In the genomic region with DNA sequence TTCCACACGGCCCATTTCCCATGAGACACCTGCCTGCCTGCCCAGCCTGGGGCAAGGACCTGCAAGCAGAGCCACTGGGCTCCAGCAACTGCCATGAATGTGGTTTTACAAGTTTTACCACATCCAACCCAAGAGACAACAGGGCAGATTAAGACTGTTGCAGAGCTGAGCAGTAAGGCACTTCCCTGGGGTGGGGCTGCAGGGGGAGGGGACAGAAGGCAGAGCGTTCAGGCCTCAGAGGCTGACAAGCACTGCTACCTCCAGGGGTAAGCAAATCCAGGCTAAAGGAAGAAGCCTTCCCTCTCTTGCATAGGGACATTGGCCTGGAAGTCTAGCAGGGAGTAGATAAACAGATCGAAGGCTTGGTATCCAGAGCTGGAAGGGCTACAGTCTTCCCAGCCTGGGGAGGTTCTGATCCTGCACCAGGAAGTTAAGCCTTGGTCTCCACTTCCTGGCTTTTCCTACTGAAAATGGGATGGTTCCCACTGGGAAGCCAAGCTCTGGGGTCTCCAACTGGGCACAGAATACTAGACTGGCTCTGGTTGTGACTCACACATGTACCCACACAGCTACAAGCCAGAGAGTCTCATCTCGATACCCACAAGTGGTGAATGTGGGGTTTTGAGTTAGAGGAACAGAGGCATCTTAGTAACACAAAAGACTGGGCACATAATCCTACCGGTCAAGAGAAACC, we compare ENCODE assay signal across 8 mouse cellular contexts. TPM values are rescaled to one million over a fixed set of nuclear protein-coding genes. Genes with fewer than 3 reads are reported as not detected.
A peak's percentile ranks its signal among the peaks of the same experiment; 100 is the strongest.
DNase-seq lines count a peak whose midpoint lies in the region; ATAC-seq and TF ChIP-seq lines count a peak whose summit lies in the region.

No protein-coding gene starts in this region.

- peak; percentile 22; the same call in 1 of the 2 replicates for ATAC-seq in embryonic facial prominence, embryonic 14.5 days (ENCODE audit: low read depth)
- peak; percentile 13 for ATAC-seq in intestine, embryonic 14.5 days (replicated peaks; ENCODE audit: low FRiP score, low TSS enrichment, low read depth)
- ATAC-seq in lung, embryonic 15.5 days (ENCODE audit: borderline replicate concordance, extremely low read depth, low FRiP score, low TSS enrichment) = no peak

- H3K27ac ChIP-seq in embryonic facial prominence, embryonic 14.5 days (replicated peaks; ENCODE audit: low read depth, low read length) = peak overlapping the region; percentile 100
- peak overlapping the region; percentile 100 for H3K27ac ChIP-seq in intestine, embryonic 14.5 days (ENCODE audit: low read depth)
- H3K27ac ChIP-seq in lung, embryonic 15.5 days = peak overlapping the region; percentile 99
- peak overlapping the region; percentile 34; the same call in 1 of the 2 replicates for H3K27ac ChIP-seq in olfactory bulb, adult 2 months (ENCODE audit: insufficient read depth, low read depth, low read length)

- no peak for TF ChIP-seq POLR2A in olfactory bulb, adult 2 months (IDR thresholded peaks at IDR 0.05; ENCODE audit: insufficient read depth, low read depth, low read length)

- no peak for TF ChIP-seq CTCF in olfactory bulb, adult 2 months (IDR thresholded peaks at IDR 0.05; ENCODE audit: insufficient read depth, low read depth, low read length)

- peak overlapping the region; percentile 76 for H3K4me2 ChIP-seq in embryonic facial prominence, embryonic 14.5 days (ENCODE audit: low read depth, low read length)
- peak overlapping the region; percentile 73 for H3K4me2 ChIP-seq in intestine, embryonic 14.5 days (ENCODE audit: low read length)
- peak overlapping the region; percentile 69 for H3K4me2 ChIP-seq in lung, embryonic 15.5 days

- H3K36me3 ChIP-seq in embryonic facial prominence, embryonic 14.5 days (ENCODE audit: control insufficient read depth, insufficient read depth, low read length) = peaks cover 28% of the 10 kb centered on the region
- peaks cover 29% of the 10 kb centered on the region for H3K36me3 ChIP-seq in intestine, embryonic 14.5 days (ENCODE audit: control insufficient read depth, insufficient read depth, low read length)
- peaks cover 18% of the 10 kb centered on the region for H3K36me3 ChIP-seq in lung, embryonic 15.5 days

- no peaks in the 10 kb centered on the region for H3K9me3 ChIP-seq in embryonic facial prominence, embryonic 14.5 days (ENCODE audit: control insufficient read depth, low read length)
- H3K9me3 ChIP-seq in intestine, embryonic 14.5 days (ENCODE audit: control insufficient read depth, low read length) = no peaks in the 10 kb centered on the region
- no peaks in the 10 kb centered on the region for H3K9me3 ChIP-seq in lung, embryonic 15.5 days

- no peaks in the 10 kb centered on the region for H3K27me3 ChIP-seq in embryonic facial prominence, embryonic 14.5 days (replicated peaks; ENCODE audit: control insufficient read depth, insufficient read depth, low read length)
- H3K27me3 ChIP-seq in intestine, embryonic 14.5 days (replicated peaks; ENCODE audit: control insufficient read depth, insufficient read depth, low read length) = no peaks in the 10 kb centered on the region
- no peaks in the 10 kb centered on the region for H3K27me3 ChIP-seq in lung, embryonic 15.5 days

- H3K9ac ChIP-seq in embryonic facial prominence, embryonic 14.5 days (ENCODE audit: low read depth, low read length) = peak overlapping the region; percentile 92
- H3K9ac ChIP-seq in intestine, embryonic 14.5 days (ENCODE audit: low read length) = peak overlapping the region; percentile 93
- H3K9ac ChIP-seq in lung, embryonic 15.5 days = peak overlapping the region; percentile 74

- peaks cover 20% of the 10 kb centered on the region; the same call in 1 of the 2 replicates for H3K4me1 ChIP-seq in embryonic facial prominence, embryonic 14.5 days (ENCODE audit: control insufficient read depth, insufficient read depth, low read length)
- peaks cover 35% of the 10 kb centered on the region for H3K4me1 ChIP-seq in intestine, embryonic 14.5 days (replicated peaks; ENCODE audit: control insufficient read depth, insufficient read depth, low read length)
- peaks cover 54% of the 10 kb centered on the region for H3K4me1 ChIP-seq in lung, embryonic 15.5 days
- peaks cover 30% of the 10 kb centered on the region for H3K4me1 ChIP-seq in olfactory bulb, adult 2 months (ENCODE audit: control insufficient read depth, insufficient read depth, low read length)

- 17% methylated on average over 5 of the region's 5 CpGs for WGBS in embryonic facial prominence, embryonic 14.5 days
- 20% methylated on average over 5 of the region's 5 CpGs for WGBS in intestine, embryonic 14.5 days
- WGBS in lung, embryonic 15.5 days = 7% methylated on average over 5 of the region's 5 CpGs
- 19% methylated on average over 5 of the region's 5 CpGs for WGBS in olfactory bulb, adult 2 months

- DNase-seq in 3134 (ENCODE audit: extremely low read depth, insufficient read length, low spot score) = peak; percentile 44
- peak; percentile 40 to 47 for DNase-seq in B cell, adult 2 months
- DNase-seq in embryonic facial prominence, embryonic 14.5 days (ENCODE audit: low spot score) = peak; percentile 88
- DNase-seq in intestine, embryonic 14.5 days (ENCODE audit: low spot score) = peak; percentile 69
- DNase-seq in layer of hippocampus, postnatal 25 days (ENCODE audit: extremely low spot score in 1 of 2, low spot score in 1 of 2) = no peak
- no peak for DNase-seq in testis, postnatal 10 days (ENCODE audit: low spot score)

- peak overlapping the region; percentile 86 for H3K4me3 ChIP-seq in embryonic facial prominence, embryonic 14.5 days (ENCODE audit: low read depth, low read length)
- H3K4me3 ChIP-seq in intestine, embryonic 14.5 days (ENCODE audit: low read depth, low read length) = peak overlapping the region; percentile 91
- H3K4me3 ChIP-seq in lung, embryonic 15.5 days = peak overlapping the region; percentile 76
- H3K4me3 ChIP-seq in olfactory bulb, adult 2 months (ENCODE audit: insufficient read depth, low read depth, low read length) = peak overlapping the region; percentile 21

RNA-seq across cellular contexts. Expression of a gene that starts 1.8 kb away (rescaled TPM):
- 36.3 and 39.0 TPM in 2 replicates for polyA plus RNA-seq in embryonic facial prominence, embryonic 14.5 days (2014; fragmentation: Nextera tagmentation; extraction: Ambion mirVana)
- polyA plus RNA-seq in intestine, embryonic 14.5 days (2014; fragmentation: Nextera tagmentation; extraction: Ambion mirVana) = 39.3 and 40.6 TPM in 2 replicates
- polyA plus RNA-seq in lung, embryonic 15.5 days (2015; fragmentation: Nextera tagmentation; extraction: Ambion mirVana) = 35.7 TPM in 2 replicates
- polyA plus RNA-seq in olfactory bulb, adult 2 months (2012; ENCODE audit: insufficient read depth, insufficient read length, low replicate concordance, missing spikeins) = not detected in 2 replicates
- total RNA-seq in layer of hippocampus, postnatal 25 days (2021) = 100 to 1,000 TPM in 1 of 2 experiments, 10 to 100 TPM in 1; 93.5 to 103 TPM

RNA-seq across cellular contexts. Expression of a gene that starts 7.7 kb away (rescaled TPM):
- 76.2 and 87.8 TPM in 2 replicates for polyA plus RNA-seq in embryonic facial prominence, embryonic 14.5 days (2014; fragmentation: Nextera tagmentation; extraction: Ambion mirVana)
- polyA plus RNA-seq in intestine, embryonic 14.5 days (2014; fragmentation: Nextera tagmentation; extraction: Ambion mirVana) = 83.7 and 87.6 TPM in 2 replicates
- 88.1 and 93.0 TPM in 2 replicates for polyA plus RNA-seq in lung, embryonic 15.5 days (2015; fragmentation: Nextera tagmentation; extraction: Ambion mirVana)
- polyA plus RNA-seq in olfactory bulb, adult 2 months (2012; ENCODE audit: insufficient read depth, insufficient read length, low replicate concordance, missing spikeins) = 248 TPM in 1 of 2 replicates, not detected in the other
- 100 to 1,000 TPM; 219 to 221 TPM for total RNA-seq in layer of hippocampus, postnatal 25 days (2021)

RNA-seq across cellular contexts. Expression of a gene that starts 43.1 kb away (rescaled TPM):
- 0.33 and 0.39 TPM in 2 replicates for polyA plus RNA-seq in embryonic facial prominence, embryonic 14.5 days (2014; fragmentation: Nextera tagmentation; extraction: Ambion mirVana)
- 0.43 and 0.55 TPM in 2 replicates for polyA plus RNA-seq in intestine, embryonic 14.5 days (2014; fragmentation: Nextera tagmentation; extraction: Ambion mirVana)
- 0.57 and 0.69 TPM in 2 replicates for polyA plus RNA-seq in lung, embryonic 15.5 days (2015; fragmentation: Nextera tagmentation; extraction: Ambion mirVana)
- polyA plus RNA-seq in olfactory bulb, adult 2 months (2012; ENCODE audit: insufficient read depth, insufficient read length, low replicate concordance, missing spikeins) = not detected in 2 replicates
- not detected for total RNA-seq in layer of hippocampus, postnatal 25 days (2021)

Comparison
In these comparisons a context has a peak if more than half of its experiments do, and no peak if none do; other contexts are left out.
1. DNase-seq: peak in 3134 (single experiment), B cell, adult 2 months (2 of 2), embryonic facial prominence, embryonic 14.5 days (single experiment) and intestine, embryonic 14.5 days (single experiment); none in layer of hippocampus, postnatal 25 days (0 of 2) and testis, postnatal 10 days (single experiment).
2. H3K27ac ChIP-seq: peak in every context shown above with its lines; median percentile 100 in embryonic facial prominence, embryonic 14.5 days; 100 in intestine, embryonic 14.5 days; 99 in lung, embryonic 15.5 days; 34 in olfactory bulb, adult 2 months.
3. H3K4me3 ChIP-seq: peak in every context shown above with its lines; median percentile 91 in intestine, embryonic 14.5 days; 86 in embryonic facial prominence, embryonic 14.5 days; 76 in lung, embryonic 15.5 days; 21 in olfactory bulb, adult 2 months.
4. Peak in every context shown above with its lines, with median percentiles within 50 percentile points of each other: H3K4me2 ChIP-seq and H3K9ac ChIP-seq.